Comparison of ENCODE assay signal across 8 mouse cellular contexts in the genomic region with DNA sequence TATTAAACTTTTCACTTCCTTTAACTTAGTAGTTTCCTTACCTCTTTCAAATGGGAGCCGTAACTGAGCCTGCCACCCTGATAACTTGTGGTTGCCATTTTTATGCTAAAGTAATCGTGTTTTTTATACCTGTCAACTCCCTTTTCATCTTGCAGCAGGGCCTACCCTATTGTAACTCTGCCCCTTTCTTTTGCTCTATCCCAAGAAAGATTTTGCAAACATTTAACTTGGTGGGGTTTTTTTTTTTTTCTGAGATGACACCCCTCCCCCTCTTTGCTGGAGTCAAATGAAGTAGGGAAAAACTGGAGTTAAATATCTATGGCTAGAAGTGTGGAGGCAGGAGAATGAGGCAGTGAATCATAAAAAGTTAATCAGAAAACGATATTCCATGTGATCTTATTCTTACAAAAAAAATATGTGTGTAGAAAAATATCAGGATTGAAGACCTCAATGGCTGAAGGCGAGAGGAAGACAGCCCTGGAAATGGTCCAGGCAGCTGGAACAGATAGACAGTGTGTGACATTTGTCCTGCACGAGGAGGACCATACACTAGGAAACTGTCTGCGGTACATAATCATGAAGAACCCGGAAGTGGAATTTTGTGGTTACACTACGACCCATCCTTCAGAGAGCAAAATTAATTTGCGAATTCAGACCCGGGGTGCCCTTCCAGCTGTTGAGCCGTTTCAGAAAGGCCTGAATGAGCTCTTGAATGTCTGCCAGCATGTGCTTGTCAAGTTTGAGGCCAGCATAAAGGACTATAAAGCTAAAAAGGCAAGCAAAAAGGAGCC. TPM values are rescaled to one million over a fixed set of nuclear protein-coding genes. Genes with fewer than 3 reads are reported as not detected.
A peak's percentile ranks its signal among the peaks of the same experiment; 100 is the strongest.
DNase-seq lines count a peak whose midpoint lies in the region; ATAC-seq and TF ChIP-seq lines count a peak whose summit lies in the region.

No protein-coding gene starts in this region.

- ATAC-seq in limb, embryonic 13.5 days (ENCODE audit: low FRiP score, low read depth): no peak
- no peak for ATAC-seq in stomach, postnatal 0 days (ENCODE audit: low FRiP score, low TSS enrichment)

- 66% methylated on average over 11 of the region's 11 CpGs for WGBS in hindbrain, embryonic 10.5 days
- WGBS in limb, embryonic 13.5 days: 66% methylated on average over 11 of the region's 11 CpGs
- WGBS in stomach, postnatal 0 days: 38% methylated on average over 11 of the region's 11 CpGs

- H3K9me3 ChIP-seq in hindbrain, embryonic 10.5 days: no peaks in the 10 kb centered on the region
- no peaks in the 10 kb centered on the region for H3K9me3 ChIP-seq in limb, embryonic 13.5 days
- H3K9me3 ChIP-seq in stomach, postnatal 0 days (ENCODE audit: control insufficient read depth, low read length): no peaks in the 10 kb centered on the region

- peak overlapping the region; percentile 91 for H3K4me3 ChIP-seq in hindbrain, embryonic 10.5 days
- peak overlapping the region; percentile 82 for H3K4me3 ChIP-seq in limb, embryonic 13.5 days
- peak overlapping the region; percentile 71 for H3K4me3 ChIP-seq in stomach, postnatal 0 days (ENCODE audit: low read depth, low read length)

- H3K36me3 ChIP-seq in hindbrain, embryonic 10.5 days: peaks cover 26% of the 10 kb centered on the region
- H3K36me3 ChIP-seq in limb, embryonic 13.5 days: peaks cover 20% of the 10 kb centered on the region
- H3K36me3 ChIP-seq in stomach, postnatal 0 days (ENCODE audit: control insufficient read depth, insufficient read depth, low read length): no peaks in the 10 kb centered on the region

- H3K27me3 ChIP-seq in hindbrain, embryonic 10.5 days (ENCODE audit: insufficient read depth, poor library complexity, severe bottlenecking): no peaks in the 10 kb centered on the region; the same call in 1 of the 2 replicates
- H3K27me3 ChIP-seq in limb, embryonic 13.5 days: no peaks in the 10 kb centered on the region
- no peaks in the 10 kb centered on the region for H3K27me3 ChIP-seq in stomach, postnatal 0 days (ENCODE audit: control insufficient read depth, insufficient read depth, low read length)

- no peak for TF ChIP-seq CTCF in stomach, postnatal 0 days (IDR thresholded peaks at IDR 0.05; ENCODE audit: low read depth)

- peaks cover 28% of the 10 kb centered on the region for H3K4me1 ChIP-seq in hindbrain, embryonic 10.5 days (replicated peaks)
- H3K4me1 ChIP-seq in limb, embryonic 13.5 days: peaks cover 21% of the 10 kb centered on the region
- H3K4me1 ChIP-seq in stomach, postnatal 0 days (replicated peaks; ENCODE audit: control insufficient read depth, insufficient read depth): peaks cover 6% of the 10 kb centered on the region; the same call in 1 of the 2 replicates

- TF ChIP-seq EP300 in stomach, postnatal 0 days (optimal IDR thresholded peaks at IDR 0.05): no peak

- H3K4me2 ChIP-seq in limb, embryonic 13.5 days (replicated peaks): peak overlapping the region; percentile 95
- peak overlapping the region; percentile 90 for H3K4me2 ChIP-seq in stomach, postnatal 0 days (replicated peaks; ENCODE audit: low read depth)

- H3K9ac ChIP-seq in limb, embryonic 13.5 days: peak overlapping the region; percentile 81
- H3K9ac ChIP-seq in stomach, postnatal 0 days (ENCODE audit: low read length): peak overlapping the region; percentile 84

- DNase-seq in adrenal gland, postnatal 25 days: peak; percentile 14
- no peak for DNase-seq in adrenal gland, postnatal 14 days
- peak; percentile 46 for DNase-seq in CD4-positive helper T cell, adult 2 months (ENCODE audit: low read depth, low spot score)
- DNase-seq in hindbrain, embryonic 10.5 days (ENCODE audit: low spot score): no peak
- no peak for DNase-seq in stomach, postnatal 0 days (ENCODE audit: low spot score)
- DNase-seq in spleen, postnatal 14 days (ENCODE audit: low spot score in 2 of 2): no peak
- no peak for DNase-seq in gastrocnemius, postnatal 10 days

- H3K27ac ChIP-seq in hindbrain, embryonic 10.5 days: peak overlapping the region; percentile 91
- H3K27ac ChIP-seq in limb, embryonic 13.5 days: no peak overlapping the region
- H3K27ac ChIP-seq in stomach, postnatal 0 days (replicated peaks): peak overlapping the region; percentile 95

RNA-seq across cellular contexts. Expression of a gene that starts 1.5 kb away (rescaled TPM):
- total RNA-seq in adrenal gland, postnatal 25 days (2021): 126 and 128 TPM in 2 replicates
- total RNA-seq in adrenal gland, postnatal 14 days (2021): 137 and 144 TPM in 2 replicates
- 124 and 127 TPM in 2 replicates for polyA plus RNA-seq in hindbrain, embryonic 10.5 days (2016; fragmentation: Nextera tagmentation; extraction: Ambion mirVana)
- polyA plus RNA-seq in limb, embryonic 13.5 days (2015; fragmentation: Nextera tagmentation; extraction: Ambion mirVana): 121 and 125 TPM in 2 replicates
- polyA plus RNA-seq in stomach, postnatal 0 days (2015; fragmentation: Nextera tagmentation; extraction: Ambion mirVana): 150 TPM in 2 replicates
- total RNA-seq in gastrocnemius, postnatal 10 days (2021): 100 to 1,000 TPM; 103 to 116 TPM

RNA-seq across cellular contexts. Expression of a gene that starts 1.9 kb away (rescaled TPM):
- total RNA-seq in adrenal gland, postnatal 25 days (2021): 13.9 and 14.0 TPM in 2 replicates
- total RNA-seq in adrenal gland, postnatal 14 days (2021): 18.5 and 18.8 TPM in 2 replicates
- 8.2 and 8.4 TPM in 2 replicates for polyA plus RNA-seq in hindbrain, embryonic 10.5 days (2016; fragmentation: Nextera tagmentation; extraction: Ambion mirVana)
- 9.4 and 11.2 TPM in 2 replicates for polyA plus RNA-seq in limb, embryonic 13.5 days (2015; fragmentation: Nextera tagmentation; extraction: Ambion mirVana)
- 9.3 and 10.8 TPM in 2 replicates for polyA plus RNA-seq in stomach, postnatal 0 days (2015; fragmentation: Nextera tagmentation; extraction: Ambion mirVana)
- 1 to 10 TPM; 6.7 to 7.4 TPM for total RNA-seq in gastrocnemius, postnatal 10 days (2021)

Comparison
In these comparisons a context has a peak if more than half of its experiments do, and no peak if none do; other contexts are left out.
1. DNase-seq: peak in adrenal gland, postnatal 25 days (single experiment) and CD4-positive helper T cell, adult 2 months (single experiment); none in adrenal gland, postnatal 14 days (single experiment), hindbrain, embryonic 10.5 days (single experiment), stomach, postnatal 0 days (single experiment), spleen, postnatal 14 days (0 of 2) and gastrocnemius, postnatal 10 days (single experiment).
2. Peak in every context shown above with its lines, with median percentiles within 50 percentile points of each other: H3K4me3 ChIP-seq.